Mouse (Mus musculus) bone marrow, adult 2 months (tissue): ENCODE results near the gene Astn1.

Experiments
- CTCF ChIP-seq: fragments of 200-500 bp; IDR thresholded peaks from 2 replicates; pipeline ENCODE4 v1.5.1; 2011; ENCODE audit warnings: low read length, control low read depth; ENCODE audit not compliant: control insufficient read depth, insufficient read depth
- POLR2A ChIP-seq: fragments of 200-500 bp; IDR thresholded peaks from 2 replicates; pipeline ENCODE4 v1.6.1; 2011; ENCODE audit warnings: low read depth, mild to moderate bottlenecking, control low read depth, low read length, borderline replicate concordance; ENCODE audit not compliant: control insufficient read depth

DNA sequence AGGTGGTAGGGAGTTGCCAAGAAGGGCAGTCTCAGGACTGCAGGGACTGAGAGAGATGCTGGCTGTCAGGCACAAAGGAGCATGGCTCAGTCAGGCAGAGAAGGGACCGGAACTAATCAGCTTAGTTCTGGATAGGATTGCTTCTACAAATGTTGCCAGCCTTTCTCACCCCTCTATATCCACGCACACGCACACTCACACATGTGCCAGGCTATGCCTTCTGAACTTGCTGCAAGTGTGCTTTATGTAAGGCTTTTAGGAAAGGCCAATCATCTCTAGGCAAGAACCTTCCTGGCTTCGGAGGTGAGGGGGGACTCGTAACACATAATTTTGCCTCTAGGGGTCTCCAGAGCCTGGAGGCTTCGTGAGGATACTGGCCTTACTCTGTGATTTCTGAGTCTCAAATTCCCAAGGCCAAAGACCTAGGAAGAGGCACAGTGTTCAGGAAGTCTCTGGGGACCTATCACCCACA is 18.8 kb upstream of the Astn1 start:
- TF ChIP-seq POLR2A (no peak), CTCF (no peak)
